Mouse (Mus musculus): ENCODE data around the gene Tnni2. TPM values are rescaled to one million over a fixed set of nuclear protein-coding genes. Genes with fewer than 3 reads are reported as not detected.
"Not testable (repeated sequence)": the region's sequence is repeated elsewhere in the genome, so short reads cannot be mapped to it uniquely, and the experiment has no call there.

Tnni2 gene
- polyA plus RNA-seq, 1 experiment from 2014 or later = 4.3 TPM

DNA sequence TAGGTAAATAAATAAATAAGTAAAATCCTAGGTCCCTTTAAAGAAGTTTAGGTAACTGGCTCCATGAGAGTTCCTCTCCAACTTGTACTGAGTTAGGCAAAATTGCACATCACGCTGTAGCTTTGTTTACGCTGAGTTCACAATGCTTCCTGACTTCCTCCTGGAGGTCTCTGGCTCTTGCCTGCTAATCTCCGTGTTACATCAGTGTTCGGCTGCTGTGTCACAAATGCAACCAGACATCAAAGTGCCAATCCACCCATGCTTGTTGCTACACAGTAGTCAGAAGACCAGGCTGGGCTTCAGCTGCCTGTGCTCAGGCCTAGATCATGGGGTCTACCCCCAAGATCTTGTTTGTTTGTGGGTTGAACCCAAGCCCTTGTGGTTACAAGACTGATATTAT is 38.0 kb upstream of the Tnni2 start:
- H3K36me3 ChIP-seq (ENCODE audit: control insufficient read depth, insufficient read depth, low read length) = no peaks in the 10 kb centered on the region
- 66% methylated on average over 4 of the region's 4 CpGs for WGBS

DNA sequence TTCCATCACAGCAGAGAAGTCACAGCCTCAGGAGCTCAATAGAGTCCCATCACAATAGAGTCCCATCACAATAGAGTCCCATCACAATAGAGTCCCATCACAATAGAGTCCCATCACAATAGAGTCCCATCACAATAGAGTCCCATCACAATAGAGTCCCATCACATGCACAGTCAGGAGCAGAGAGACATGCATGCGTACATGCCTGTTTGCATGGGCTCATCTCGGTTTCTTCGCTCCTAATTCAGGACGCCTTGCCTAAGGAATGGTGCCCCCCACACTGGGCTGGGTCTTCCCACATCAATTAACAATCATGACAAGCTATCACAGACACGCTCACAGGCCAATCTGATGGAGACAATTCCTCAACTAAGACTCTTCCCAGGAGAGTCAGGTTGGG is 36.5 kb upstream of the Tnni2 start:
- 93% methylated on average over 5 of the region's 5 CpGs for WGBS
- not testable (repeated sequence) for H3K36me3 ChIP-seq (ENCODE audit: control insufficient read depth, insufficient read depth, low read length); ATAC-seq; H3K4me1 ChIP-seq (ENCODE audit: control insufficient read depth, insufficient read depth, low read length); H3K9ac ChIP-seq (ENCODE audit: low read depth, low read length); H3K9me3 ChIP-seq (ENCODE audit: control insufficient read depth, low read length); H3K27ac ChIP-seq (ENCODE audit: low read length); H3K4me3 ChIP-seq (ENCODE audit: low read length); H3K27me3 ChIP-seq (replicated peaks; ENCODE audit: control insufficient read depth, insufficient read depth, low read length); H3K4me2 ChIP-seq (ENCODE audit: low read depth, low read length)

More for the DNA sequence above, 38.0 kb upstream of the Tnni2 start:
- Histone ChIP-seq H3K27ac (ENCODE audit: low read length) (no peak overlapping the region), H3K4me3 (ENCODE audit: low read length) (no peak overlapping the region), H3K4me2 (ENCODE audit: low read depth, low read length) (no peak overlapping the region), H3K27me3 (replicated peaks; ENCODE audit: control insufficient read depth, insufficient read depth, low read length) (no peaks in the 10 kb centered on the region), H3K9me3 (ENCODE audit: control insufficient read depth, low read length) (no peaks in the 10 kb centered on the region), H3K9ac (ENCODE audit: low read depth, low read length) (no peak overlapping the region), H3K4me1 (ENCODE audit: control insufficient read depth, insufficient read depth, low read length) (no peaks in the 10 kb centered on the region)
- ATAC-seq = no peak

DNA sequence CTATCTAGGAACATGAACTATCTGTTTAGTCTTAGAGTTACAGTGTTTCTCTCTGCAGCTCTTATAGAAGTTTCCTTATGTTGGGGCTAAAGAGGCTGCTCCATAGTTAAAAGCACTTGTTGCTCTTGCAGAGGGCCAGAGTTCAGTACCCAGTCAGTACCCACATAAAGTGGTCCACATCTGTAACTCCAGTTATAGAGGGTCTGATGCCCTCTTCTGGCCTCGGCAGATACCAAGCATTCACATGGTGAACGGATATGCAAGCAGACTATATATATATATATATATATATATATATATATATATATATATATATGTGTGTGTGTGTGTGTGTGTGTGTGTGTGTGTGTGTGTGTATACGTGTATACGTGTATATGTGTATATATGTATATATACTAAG is 33.7 kb upstream of the Tnni2 start:
- no peak for ATAC-seq
- Histone ChIP-seq H3K36me3 (ENCODE audit: control insufficient read depth, insufficient read depth, low read length) (no peaks in the 10 kb centered on the region), H3K4me1 (ENCODE audit: control insufficient read depth, insufficient read depth, low read length) (no peaks in the 10 kb centered on the region), H3K9me3 (ENCODE audit: control insufficient read depth, low read length) (no peaks in the 10 kb centered on the region), H3K27ac (ENCODE audit: low read length) (no peak overlapping the region), H3K27me3 (replicated peaks; ENCODE audit: control insufficient read depth, insufficient read depth, low read length) (no peaks in the 10 kb centered on the region), H3K9ac (ENCODE audit: low read depth, low read length) (no peak overlapping the region), H3K4me3 (ENCODE audit: low read length) (no peak overlapping the region), H3K4me2 (ENCODE audit: low read depth, low read length) (no peak overlapping the region)
- 59% methylated on average over 4 of the region's 4 CpGs for WGBS

DNA sequence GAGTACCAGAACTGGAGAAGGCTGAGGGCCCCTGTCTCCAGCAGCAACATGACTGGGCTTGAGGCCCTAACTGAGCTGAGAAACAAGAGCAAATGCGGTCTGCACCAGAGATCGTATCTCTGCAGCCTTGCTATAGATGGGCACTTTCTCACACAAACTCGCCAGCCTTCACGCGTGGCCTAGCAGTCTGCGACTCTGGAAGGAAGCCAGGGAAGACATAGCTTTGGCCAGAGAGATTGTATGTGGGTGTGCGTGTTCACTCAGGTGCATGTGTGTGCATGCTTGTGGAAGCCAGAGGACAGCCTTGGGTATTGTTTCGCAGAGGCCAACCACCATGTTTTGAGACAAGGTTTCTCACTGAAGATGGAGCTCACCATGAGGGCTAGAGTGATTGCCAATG is 32.9 kb upstream of the Tnni2 start:
- Histone ChIP-seq H3K27me3 (replicated peaks; ENCODE audit: control insufficient read depth, insufficient read depth, low read length) (no peaks in the 10 kb centered on the region), H3K9ac (ENCODE audit: low read depth, low read length) (no peak overlapping the region), H3K4me2 (ENCODE audit: low read depth, low read length) (no peak overlapping the region), H3K4me3 (ENCODE audit: low read length) (no peak overlapping the region), H3K4me1 (ENCODE audit: control insufficient read depth, insufficient read depth, low read length) (no peaks in the 10 kb centered on the region), H3K9me3 (ENCODE audit: control insufficient read depth, low read length) (no peaks in the 10 kb centered on the region), H3K27ac (ENCODE audit: low read length) (no peak overlapping the region), H3K36me3 (ENCODE audit: control insufficient read depth, insufficient read depth, low read length) (no peaks in the 10 kb centered on the region)
- ATAC-seq = no peak
- WGBS = 93% methylated on average over 8 of the region's 8 CpGs

DNA sequence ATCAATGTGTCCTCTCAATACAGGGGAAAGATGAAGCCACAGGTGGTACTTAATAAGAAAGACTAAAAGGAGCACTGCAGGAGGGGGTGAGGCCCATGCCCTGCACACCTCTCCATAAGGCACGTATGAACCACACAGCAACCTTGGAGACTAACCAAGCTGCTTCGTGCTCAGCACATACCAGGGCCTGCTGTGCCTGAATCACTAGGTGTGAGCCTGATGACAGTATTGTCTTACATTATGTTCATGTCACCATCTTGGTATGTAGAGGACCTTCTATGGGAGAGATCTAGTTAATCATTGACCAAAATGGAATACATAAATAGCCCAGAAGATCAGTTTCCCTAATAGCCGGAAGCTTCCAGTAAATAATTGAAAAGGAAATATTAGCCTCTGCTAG is 32.0 kb upstream of the Tnni2 start:
- no peak for ATAC-seq
- Histone ChIP-seq H3K4me1 (ENCODE audit: control insufficient read depth, insufficient read depth, low read length) (no peaks in the 10 kb centered on the region), H3K9me3 (ENCODE audit: control insufficient read depth, low read length) (no peaks in the 10 kb centered on the region), H3K4me3 (ENCODE audit: low read length) (no peak overlapping the region), H3K4me2 (ENCODE audit: low read depth, low read length) (no peak overlapping the region), H3K27me3 (replicated peaks; ENCODE audit: control insufficient read depth, insufficient read depth, low read length) (no peaks in the 10 kb centered on the region), H3K27ac (ENCODE audit: low read length) (no peak overlapping the region), H3K36me3 (ENCODE audit: control insufficient read depth, insufficient read depth, low read length) (no peaks in the 10 kb centered on the region), H3K9ac (ENCODE audit: low read depth, low read length) (no peak overlapping the region)
- 71% methylated on average over 3 of the region's 3 CpGs for WGBS

DNA sequence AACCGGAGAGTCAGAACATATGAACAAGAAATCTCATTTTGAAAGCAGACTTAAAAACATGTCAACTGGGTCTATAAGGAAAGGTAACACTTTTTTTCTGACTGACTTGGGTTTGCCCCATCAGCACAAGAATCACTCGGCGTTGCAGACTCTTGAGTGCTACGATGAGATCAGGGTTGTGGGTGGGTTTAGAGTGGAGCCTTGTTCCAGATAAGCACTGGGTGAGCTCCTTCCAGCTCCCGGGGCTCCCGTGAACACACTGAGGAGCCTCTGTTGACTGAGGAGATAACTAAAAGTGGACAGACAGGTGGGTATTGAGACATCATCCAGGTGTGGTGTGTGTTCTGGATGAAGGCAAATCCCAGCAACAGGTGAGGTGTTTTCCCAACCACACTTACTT is 28.3 kb upstream of the Tnni2 start:
- no peak overlapping the region for H3K4me2 ChIP-seq (ENCODE audit: low read depth, low read length)
- H3K27me3 ChIP-seq (replicated peaks; ENCODE audit: control insufficient read depth, insufficient read depth, low read length) = no peaks in the 10 kb centered on the region
- no peak overlapping the region for H3K27ac ChIP-seq (ENCODE audit: low read length)
- H3K9ac ChIP-seq (ENCODE audit: low read depth, low read length) = no peak overlapping the region
- ATAC-seq = no peak
- WGBS = 76% methylated on average over 6 of the region's 6 CpGs
- no peak overlapping the region for H3K4me3 ChIP-seq (ENCODE audit: low read length)
- no peaks in the 10 kb centered on the region for H3K9me3 ChIP-seq (ENCODE audit: control insufficient read depth, low read length)
- no peaks in the 10 kb centered on the region for H3K4me1 ChIP-seq (ENCODE audit: control insufficient read depth, insufficient read depth, low read length)
- no peaks in the 10 kb centered on the region for H3K36me3 ChIP-seq (ENCODE audit: control insufficient read depth, insufficient read depth, low read length)

DNA sequence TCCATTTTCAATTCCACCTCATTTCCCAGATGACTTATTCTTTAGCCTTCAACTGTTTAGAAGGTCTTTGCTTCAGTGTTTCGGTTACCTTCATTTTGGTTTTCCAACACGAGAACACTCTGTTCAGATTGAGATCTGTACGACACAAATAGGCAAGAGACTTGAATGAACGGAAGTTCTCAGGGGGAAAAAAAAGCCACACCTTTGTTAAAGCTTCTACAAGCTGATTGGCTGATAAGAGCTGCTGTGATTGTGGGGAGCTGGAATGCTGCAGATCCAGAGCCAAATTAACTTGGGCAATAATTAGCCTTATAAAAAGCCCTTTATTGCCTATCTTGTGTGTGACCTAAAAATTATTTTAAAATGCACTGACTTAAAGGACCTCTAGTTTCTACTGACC is 26.3 kb upstream of the Tnni2 start:
- Histone ChIP-seq H3K9ac (ENCODE audit: low read depth, low read length) (no peak overlapping the region), H3K27ac (ENCODE audit: low read length) (no peak overlapping the region), H3K4me3 (ENCODE audit: low read length) (no peak overlapping the region), H3K4me2 (ENCODE audit: low read depth, low read length) (no peak overlapping the region), H3K36me3 (ENCODE audit: control insufficient read depth, insufficient read depth, low read length) (no peaks in the 10 kb centered on the region), H3K4me1 (ENCODE audit: control insufficient read depth, insufficient read depth, low read length) (no peaks in the 10 kb centered on the region), H3K9me3 (ENCODE audit: control insufficient read depth, low read length) (no peaks in the 10 kb centered on the region), H3K27me3 (replicated peaks; ENCODE audit: control insufficient read depth, insufficient read depth, low read length) (no peaks in the 10 kb centered on the region)
- WGBS = 42% methylated on average over 4 of the region's 4 CpGs
- ATAC-seq = no peak

DNA sequence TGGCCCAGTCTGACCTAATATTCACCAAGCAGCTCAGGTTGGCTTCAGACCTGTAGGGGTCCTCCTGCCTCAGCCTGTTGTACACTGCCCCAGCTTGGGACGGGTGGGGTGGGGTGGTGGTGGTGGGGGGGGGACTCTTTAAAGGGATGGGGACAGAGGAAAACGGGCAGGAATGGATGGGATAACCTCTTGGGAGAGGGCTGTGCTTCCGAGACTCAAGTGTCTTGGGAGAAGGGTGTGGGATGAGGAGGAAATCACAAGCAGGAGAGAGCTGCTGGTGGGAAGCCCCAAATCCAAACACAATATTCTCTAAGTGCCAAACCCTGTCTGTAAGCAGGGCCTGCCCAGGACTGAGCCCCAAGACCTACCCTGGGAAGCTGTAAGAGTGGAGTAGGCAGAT is 25.4 kb upstream of the Tnni2 start:
- ATAC-seq = no peak
- no peaks in the 10 kb centered on the region for H3K36me3 ChIP-seq (ENCODE audit: control insufficient read depth, insufficient read depth, low read length)

DNA sequence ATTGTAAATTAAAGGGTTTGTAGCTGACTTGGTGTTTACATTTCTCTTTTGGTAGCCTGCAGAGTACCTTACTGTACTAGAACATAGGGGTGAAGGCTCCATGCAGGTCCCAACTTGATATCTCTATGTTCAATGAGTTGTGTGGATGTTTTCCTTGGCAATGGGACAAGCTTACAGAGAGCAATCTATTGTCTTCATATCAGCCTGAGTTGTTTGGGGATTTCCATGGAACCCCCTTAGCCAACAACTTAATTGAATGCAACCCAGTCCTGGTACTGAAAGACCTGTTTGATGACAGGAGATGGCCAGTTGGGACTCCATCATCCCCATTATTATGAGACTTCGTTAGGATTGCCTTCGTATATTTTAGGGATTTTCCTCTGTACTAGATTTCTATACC is 23.6 kb upstream of the Tnni2 start:
- no peak overlapping the region for H3K4me3 ChIP-seq (ENCODE audit: low read length)
- no peaks in the 10 kb centered on the region for H3K9me3 ChIP-seq (ENCODE audit: control insufficient read depth, low read length)
- no peak overlapping the region for H3K4me2 ChIP-seq (ENCODE audit: low read depth, low read length)
- no peak for ATAC-seq
- no peak overlapping the region for H3K27ac ChIP-seq (ENCODE audit: low read length)
- H3K27me3 ChIP-seq (replicated peaks; ENCODE audit: control insufficient read depth, insufficient read depth, low read length) = no peaks in the 10 kb centered on the region
- no peaks in the 10 kb centered on the region for H3K4me1 ChIP-seq (ENCODE audit: control insufficient read depth, insufficient read depth, low read length)
- no peak overlapping the region for H3K9ac ChIP-seq (ENCODE audit: low read depth, low read length)
- WGBS = 95% methylated on average over 2 of the region's 2 CpGs
- H3K36me3 ChIP-seq (ENCODE audit: control insufficient read depth, insufficient read depth, low read length) = no peaks in the 10 kb centered on the region

More for the DNA sequence above, 25.4 kb upstream of the Tnni2 start:
- no peaks in the 10 kb centered on the region for H3K27me3 ChIP-seq (replicated peaks; ENCODE audit: control insufficient read depth, insufficient read depth, low read length)
- H3K27ac ChIP-seq (ENCODE audit: low read length) = no peak overlapping the region
- no peak overlapping the region for H3K9ac ChIP-seq (ENCODE audit: low read depth, low read length)
- no peaks in the 10 kb centered on the region for H3K9me3 ChIP-seq (ENCODE audit: control insufficient read depth, low read length)
- no peak overlapping the region for H3K4me2 ChIP-seq (ENCODE audit: low read depth, low read length)
- H3K4me1 ChIP-seq (ENCODE audit: control insufficient read depth, insufficient read depth, low read length) = no peaks in the 10 kb centered on the region
- WGBS = 62% methylated on average over 3 of the region's 3 CpGs
- no peak overlapping the region for H3K4me3 ChIP-seq (ENCODE audit: low read length)

DNA sequence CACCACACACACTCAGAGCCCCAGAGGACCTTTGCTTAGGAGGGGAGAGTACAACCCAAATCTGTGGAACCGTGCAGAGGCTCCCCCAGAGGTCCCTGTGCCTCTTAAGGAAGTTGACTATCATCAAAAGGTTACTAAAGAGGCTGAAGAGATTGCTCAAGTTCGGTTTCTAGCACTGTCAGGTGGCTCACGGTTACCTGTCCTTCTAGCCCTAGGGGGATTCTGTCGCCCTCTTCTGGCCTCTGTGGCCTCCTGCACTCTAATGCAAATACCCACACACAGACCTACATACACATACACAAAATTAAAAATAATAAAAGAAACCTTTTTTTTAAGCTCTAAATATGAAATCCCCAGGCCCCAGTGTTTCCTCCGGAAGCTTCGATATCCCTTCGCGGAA is 22.9 kb upstream of the Tnni2 start:
- Histone ChIP-seq H3K4me2 (ENCODE audit: low read depth, low read length) (no peak overlapping the region), H3K4me3 (ENCODE audit: low read length) (no peak overlapping the region), H3K4me1 (ENCODE audit: control insufficient read depth, insufficient read depth, low read length) (no peaks in the 10 kb centered on the region), H3K36me3 (ENCODE audit: control insufficient read depth, insufficient read depth, low read length) (no peaks in the 10 kb centered on the region), H3K9ac (ENCODE audit: low read depth, low read length) (no peak overlapping the region), H3K27ac (ENCODE audit: low read length) (no peak overlapping the region), H3K9me3 (ENCODE audit: control insufficient read depth, low read length) (no peaks in the 10 kb centered on the region), H3K27me3 (replicated peaks; ENCODE audit: control insufficient read depth, insufficient read depth, low read length) (no peaks in the 10 kb centered on the region)
- 92% methylated on average over 8 of the region's 8 CpGs for WGBS
- ATAC-seq = no peak
